Mouse (Mus musculus) forebrain, embryonic 15.5 days (tissue): ENCODE measurements around the gene Gm10282. TPM values are rescaled to one million over a fixed set of nuclear protein-coding genes. Genes with fewer than 3 reads are reported as not detected.

Source experiments
- ATAC-seq: fragments of 200-750 bp; cut with Nextera tagmentation; replicated peaks from 2 replicates; pipeline ENCODE4 v1.8.0; 2017; ENCODE audit warnings: mild to moderate bottlenecking, moderate TSS enrichment, moderate library complexity
- H3K27ac ChIP-seq: fragments of 300-500 bp; sonication (generic); replicated peaks from 2 replicates; pipeline ENCODE4 v1.5.1; 2015; ENCODE audit warnings: mild to moderate bottlenecking, inconsistent platforms
- H3K27me3 ChIP-seq: fragments of 300-500 bp; sonication (generic); 2 replicates; pipeline ENCODE4 v1.6.1; 2015; ENCODE audit warnings: inconsistent platforms
- H3K36me3 ChIP-seq: fragments of 300-500 bp; sonication (generic); 2 replicates; pipeline ENCODE4 v1.6.1; 2015; ENCODE audit warnings: mild to moderate bottlenecking, inconsistent platforms
- H3K4me1 ChIP-seq: fragments of 300-500 bp; sonication (generic); 2 replicates; pipeline ENCODE4 v1.6.1; 2015; ENCODE audit warnings: inconsistent platforms
- H3K4me2 ChIP-seq: fragments of 300-500 bp; sonication (generic); replicated peaks from 2 replicates; pipeline ENCODE4 v1.6.1; 2015; ENCODE audit warnings: mild to moderate bottlenecking, inconsistent platforms
- H3K4me3 ChIP-seq: fragments of 300-500 bp; sonication (generic); 2 replicates; pipeline ENCODE4 v1.5.1; 2015; ENCODE audit warnings: mild to moderate bottlenecking, inconsistent platforms
- H3K9ac ChIP-seq: fragments of 300-500 bp; sonication (generic); replicated peaks from 2 replicates; pipeline ENCODE4 v1.6.1; 2015; ENCODE audit warnings: mild to moderate bottlenecking, inconsistent platforms
- H3K9me3 ChIP-seq: fragments of 300-500 bp; sonication (generic); 2 replicates; pipeline ENCODE4 v1.6.1; 2016; ENCODE audit warnings: inconsistent platforms
- WGBS: fragments of 180-500 bp; shearing (Covaris S2); methylation state at CpG from one replicate; pipeline ENCODE4 v1.1.7; 2015; ENCODE audit warnings: mixed read lengths; 5-methylcytosine and 5-hydroxymethylcytosine counted together
- polyA plus RNA-seq: library from polyadenylated mRNA; unstranded; fragments of >200 nt; fragmentation: Nextera tagmentation; extraction: Ambion mirVana; gene quantifications from 2 replicates; pipeline ENCODE4 v1.2.1, GENCODE M21; 2015

Gene Gm10282
- polyA plus RNA-seq, 1 experiment from 2014 or later, result 23.1 TPM

DNA sequence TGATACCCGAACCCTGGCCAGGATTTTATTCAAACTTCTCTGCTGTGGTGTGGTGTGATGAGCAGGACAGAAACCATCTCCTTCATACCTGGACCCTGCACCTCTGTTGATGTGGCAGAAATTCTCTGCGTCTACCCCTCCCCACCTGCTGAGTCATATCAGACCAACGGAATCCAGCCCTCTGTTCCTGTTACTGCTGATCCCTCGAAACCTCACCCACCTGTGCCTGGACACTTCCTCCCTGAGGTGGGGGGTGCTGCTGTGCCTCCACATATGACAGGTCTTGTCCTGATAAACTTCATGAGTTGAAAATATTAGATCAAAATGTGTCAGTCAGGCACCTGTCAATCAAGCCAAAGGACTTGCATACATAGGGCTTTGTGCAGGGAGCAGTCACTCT is 19.8 kb downstream of the Gm10282 start:
- H3K9me3 ChIP-seq, result no peaks in the 10 kb centered on the region
- no peak overlapping the region for H3K27ac ChIP-seq
- H3K4me2 ChIP-seq, result no peak overlapping the region
- ATAC-seq, result no peak
- no peaks in the 10 kb centered on the region for H3K36me3 ChIP-seq
- no peak overlapping the region for H3K4me3 ChIP-seq
- H3K4me1 ChIP-seq, result no peaks in the 10 kb centered on the region
- no peaks in the 10 kb centered on the region for H3K27me3 ChIP-seq
- no peak overlapping the region for H3K9ac ChIP-seq
- WGBS, result 70% methylated on average over 4 of the region's 4 CpGs

DNA sequence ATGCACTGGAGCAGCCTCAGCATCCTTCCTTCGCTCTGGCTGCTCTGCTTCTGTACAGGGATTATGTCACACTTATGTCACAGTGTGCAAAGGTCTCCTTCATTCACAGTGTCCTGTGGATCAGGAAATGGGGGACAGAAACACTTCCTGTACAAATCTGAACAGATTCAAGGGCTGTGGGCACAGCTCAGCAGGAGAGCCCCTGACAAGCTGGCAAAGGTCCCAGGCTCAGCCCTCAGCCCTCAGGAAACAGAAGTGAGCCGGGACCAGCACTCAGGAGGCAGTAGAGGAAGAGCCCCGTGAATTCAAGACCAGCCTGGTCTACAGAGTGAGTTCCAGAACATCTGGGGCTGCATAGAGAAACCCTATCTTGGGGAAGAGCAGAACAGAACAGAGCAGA is 23.4 kb downstream of the Gm10282 start:
- no peaks in the 10 kb centered on the region for H3K27me3 ChIP-seq
- H3K4me2 ChIP-seq, result no peak overlapping the region
- ATAC-seq, result no peak
- H3K9ac ChIP-seq, result no peak overlapping the region
- H3K9me3 ChIP-seq, result no peaks in the 10 kb centered on the region
- WGBS, result 28% methylated on average over 3 of the region's 3 CpGs
- H3K4me3 ChIP-seq, result no peak overlapping the region
- H3K36me3 ChIP-seq, result no peaks in the 10 kb centered on the region
- H3K4me1 ChIP-seq, result no peaks in the 10 kb centered on the region
- no peak overlapping the region for H3K27ac ChIP-seq

DNA sequence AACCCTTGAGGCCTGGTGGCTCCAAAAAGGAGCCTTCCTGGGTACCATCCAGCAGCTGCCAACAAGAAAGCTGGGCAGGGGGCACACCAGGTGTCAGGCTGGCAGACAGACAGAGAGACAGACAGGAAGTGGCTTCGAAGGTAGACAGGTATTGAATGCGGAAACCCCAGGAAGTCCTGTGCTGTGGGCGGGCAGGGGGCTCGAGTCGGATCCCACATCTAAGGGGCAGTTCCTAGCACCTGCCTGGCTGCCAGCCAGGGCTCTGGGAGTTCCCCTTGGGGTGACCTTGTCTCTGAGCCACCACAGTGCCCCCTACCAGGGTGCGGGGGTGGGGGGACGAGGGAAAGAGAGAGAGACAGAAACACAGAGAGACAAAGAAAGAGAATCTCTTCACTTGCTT is 25.9 kb downstream of the Gm10282 start:
- H3K9ac ChIP-seq, result no peak overlapping the region
- H3K4me2 ChIP-seq, result no peak overlapping the region
- H3K9me3 ChIP-seq, result no peaks in the 10 kb centered on the region
- H3K4me3 ChIP-seq, result no peak overlapping the region
- WGBS, result 86% methylated on average over 7 of the region's 7 CpGs
- no peak overlapping the region for H3K27ac ChIP-seq
- no peaks in the 10 kb centered on the region for H3K27me3 ChIP-seq
- ATAC-seq, result no peak
- H3K4me1 ChIP-seq, result no peaks in the 10 kb centered on the region
- H3K36me3 ChIP-seq, result no peaks in the 10 kb centered on the region

DNA sequence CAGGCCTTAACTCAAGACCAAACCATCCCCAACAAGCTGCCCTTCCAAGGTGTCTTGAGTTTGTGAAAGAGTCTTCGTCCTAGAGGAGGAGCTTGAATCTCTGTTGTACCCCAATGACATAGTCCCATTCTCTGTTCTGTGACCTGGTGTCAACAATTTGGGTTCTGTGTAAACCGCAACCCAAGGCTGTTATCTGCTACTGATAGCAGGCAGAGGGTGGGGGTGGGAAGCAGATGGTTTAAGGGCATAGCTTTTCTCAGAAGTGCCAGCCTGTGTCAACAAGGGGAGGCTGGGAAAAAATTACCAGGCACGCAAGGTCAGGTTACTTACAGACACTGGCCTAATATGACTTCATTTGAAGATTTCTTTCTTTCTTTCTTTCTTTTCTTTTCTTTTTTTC is 27.8 kb downstream of the Gm10282 start:
- Histone ChIP-seq H3K9ac (no peak overlapping the region), H3K27me3 (no peaks in the 10 kb centered on the region), H3K4me2 (no peak overlapping the region), H3K36me3 (no peaks in the 10 kb centered on the region), H3K4me1 (no peaks in the 10 kb centered on the region), H3K4me3 (no peak overlapping the region), H3K27ac (no peak overlapping the region), H3K9me3 (no peaks in the 10 kb centered on the region)
- 81% methylated on average over 3 of the region's 3 CpGs for WGBS
- no peak for ATAC-seq

DNA sequence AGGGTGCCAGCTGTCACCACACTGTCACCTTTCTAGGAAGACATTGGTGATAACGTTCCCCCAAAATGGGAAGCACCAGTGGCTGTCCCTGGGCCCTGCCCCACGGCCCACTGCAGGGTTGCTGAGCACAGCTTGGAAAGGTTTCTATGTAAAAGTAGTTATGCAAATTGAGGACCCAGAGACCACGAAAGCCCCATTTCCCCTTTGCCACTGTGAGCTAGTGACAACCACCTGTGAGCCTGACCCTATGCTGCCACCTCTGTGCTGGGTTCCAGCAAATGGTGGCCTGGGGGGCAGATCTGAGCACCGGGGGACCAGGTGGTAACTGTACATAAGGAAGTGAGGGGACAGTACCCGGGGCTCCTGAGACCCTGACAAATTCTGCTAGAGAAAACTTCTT is 31.3 kb downstream of the Gm10282 start:
- no peak overlapping the region for H3K27ac ChIP-seq
- no peaks in the 10 kb centered on the region for H3K9me3 ChIP-seq
- no peak overlapping the region for H3K4me3 ChIP-seq
- H3K9ac ChIP-seq, result no peak overlapping the region
- H3K36me3 ChIP-seq, result no peaks in the 10 kb centered on the region
- H3K27me3 ChIP-seq, result no peaks in the 10 kb centered on the region
- H3K4me2 ChIP-seq, result no peak overlapping the region
- 80% methylated on average over 5 of the region's 5 CpGs for WGBS
- H3K4me1 ChIP-seq, result no peaks in the 10 kb centered on the region
- no peak for ATAC-seq

DNA sequence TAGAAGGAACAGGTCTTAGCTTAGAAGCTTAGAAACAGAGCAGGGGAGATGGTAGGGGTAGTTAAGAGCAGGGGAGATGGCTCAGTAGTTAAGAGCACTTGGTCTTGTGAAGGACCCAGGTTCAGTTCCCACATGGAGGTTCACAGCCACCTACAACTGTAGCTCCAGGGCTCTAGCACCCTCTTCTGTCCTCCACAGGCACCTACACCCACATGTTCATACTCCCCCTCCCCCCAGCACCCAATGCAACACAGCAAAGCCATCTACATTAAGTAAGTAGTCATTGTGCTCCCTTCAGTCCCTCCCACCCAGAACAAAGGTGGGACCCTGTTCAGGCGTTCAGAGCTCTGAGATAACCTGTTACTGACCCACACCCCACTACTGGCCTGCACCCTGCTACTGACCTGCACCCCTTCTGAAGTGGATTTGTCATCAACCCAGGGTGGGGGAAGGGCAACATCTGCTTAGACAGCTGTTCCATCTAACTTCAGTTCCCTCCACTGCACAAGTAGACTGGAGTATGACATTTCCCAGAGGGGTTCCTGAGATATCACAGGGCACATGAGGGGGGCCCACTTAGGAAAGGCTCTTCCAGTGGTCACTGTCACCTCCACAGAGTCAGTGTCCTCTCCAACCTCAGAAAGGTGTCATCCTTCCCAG is 31.8 kb downstream of the Gm10282 start:
- WGBS, result 48% methylated on average over 1 of the region's 1 CpGs
- H3K36me3 ChIP-seq, result no peaks in the 10 kb centered on the region

DNA sequence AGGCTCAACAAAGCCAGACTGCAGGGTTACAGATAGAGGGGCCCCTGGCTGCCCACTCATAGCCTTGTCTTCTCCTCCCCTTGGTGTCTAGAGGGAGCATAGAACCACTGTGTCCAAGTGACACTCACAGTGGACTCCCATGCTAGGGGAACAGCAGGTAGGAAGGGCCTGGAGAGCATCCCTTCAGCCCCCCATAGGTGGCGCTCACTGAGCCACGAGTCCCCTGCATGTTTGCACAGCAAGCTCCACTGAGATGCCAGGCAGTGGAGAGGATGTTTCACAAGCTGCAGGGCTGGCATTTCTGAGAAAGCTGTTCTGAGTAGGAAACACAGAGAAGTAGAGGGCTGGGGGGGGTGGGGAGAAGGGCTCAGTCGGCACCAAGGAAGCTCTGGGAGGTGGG is 32.7 kb downstream of the Gm10282 start:
- Histone ChIP-seq H3K9me3 (no peaks in the 10 kb centered on the region), H3K36me3 (no peaks in the 10 kb centered on the region), H3K9ac (no peak overlapping the region), H3K4me3 (no peak overlapping the region), H3K4me1 (no peaks in the 10 kb centered on the region), H3K4me2 (no peak overlapping the region), H3K27me3 (no peaks in the 10 kb centered on the region), H3K27ac (no peak overlapping the region)
- ATAC-seq, result no peak
- 20% methylated on average over 3 of the region's 3 CpGs for WGBS

More for the DNA sequence above, 31.8 kb downstream of the Gm10282 start:
- no peak overlapping the region for H3K27ac ChIP-seq
- no peak for ATAC-seq
- H3K4me2 ChIP-seq, result no peak overlapping the region
- H3K27me3 ChIP-seq, result no peaks in the 10 kb centered on the region
- H3K4me3 ChIP-seq, result no peak overlapping the region
- no peaks in the 10 kb centered on the region for H3K9me3 ChIP-seq
- no peaks in the 10 kb centered on the region for H3K4me1 ChIP-seq
- H3K9ac ChIP-seq, result no peak overlapping the region

DNA sequence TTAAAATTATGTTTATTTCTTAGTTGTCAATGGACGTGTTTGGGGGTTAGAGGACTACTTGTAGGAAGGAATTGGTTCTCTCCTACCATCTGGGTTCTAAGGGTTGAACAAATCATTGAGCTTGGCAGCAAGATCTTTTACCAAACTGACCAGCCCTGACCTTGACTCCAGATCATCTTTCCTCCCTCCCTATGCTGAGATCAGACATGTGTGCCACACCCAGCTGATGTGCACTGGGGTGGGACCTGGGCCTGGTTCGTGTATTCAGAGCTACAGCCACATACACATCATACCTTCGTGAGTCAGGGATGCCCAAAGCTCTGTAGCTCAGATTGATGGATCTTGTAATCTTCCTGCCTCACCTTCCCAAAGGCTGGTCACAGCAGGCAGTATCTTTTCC is 33.4 kb downstream of the Gm10282 start:
- Histone ChIP-seq H3K4me1 (no peaks in the 10 kb centered on the region), H3K4me2 (no peak overlapping the region), H3K9ac (no peak overlapping the region), H3K27ac (no peak overlapping the region), H3K4me3 (no peak overlapping the region), H3K27me3 (no peaks in the 10 kb centered on the region), H3K36me3 (no peaks in the 10 kb centered on the region), H3K9me3 (no peaks in the 10 kb centered on the region)
- 77% methylated on average over 3 of the region's 3 CpGs for WGBS
- ATAC-seq, result no peak

DNA sequence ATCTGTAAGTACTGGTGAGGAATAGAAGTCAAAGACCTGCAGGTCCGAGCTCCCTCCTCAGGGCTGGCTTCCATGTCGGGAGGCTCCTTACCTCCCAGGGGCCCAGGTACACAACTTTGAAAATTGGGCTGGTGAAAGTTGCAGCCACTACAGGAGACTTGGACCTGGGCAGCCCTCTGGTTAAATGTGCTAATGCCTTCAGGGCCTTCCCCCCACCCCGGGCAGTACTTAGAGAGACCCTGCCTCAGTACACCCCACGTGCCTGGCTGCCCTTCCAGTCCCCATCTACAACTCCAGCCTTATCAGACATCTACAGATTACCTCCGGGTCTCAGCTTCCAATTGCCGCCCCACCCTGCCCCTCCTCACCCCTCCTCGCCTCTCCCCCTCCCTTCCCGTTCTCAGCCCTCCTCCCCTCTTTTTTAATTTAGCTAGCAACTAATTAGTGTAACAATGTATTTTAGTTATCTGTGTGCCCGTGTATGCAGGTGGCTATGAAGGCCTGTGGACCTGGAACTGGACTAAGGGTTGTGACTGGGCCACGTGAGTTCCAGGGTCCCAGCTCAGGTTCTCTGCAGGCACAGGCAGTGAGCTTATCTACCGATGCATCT is 33.9 kb downstream of the Gm10282 start:
- Histone ChIP-seq H3K4me2 (no peak overlapping the region), H3K36me3 (no peaks in the 10 kb centered on the region), H3K27me3 (no peaks in the 10 kb centered on the region), H3K9me3 (no peaks in the 10 kb centered on the region), H3K27ac (no peak overlapping the region), H3K9ac (no peak overlapping the region), H3K4me3 (no peak overlapping the region), H3K4me1 (no peaks in the 10 kb centered on the region)
- 75% methylated on average over 11 of the region's 11 CpGs for WGBS
- ATAC-seq, result no peak

DNA sequence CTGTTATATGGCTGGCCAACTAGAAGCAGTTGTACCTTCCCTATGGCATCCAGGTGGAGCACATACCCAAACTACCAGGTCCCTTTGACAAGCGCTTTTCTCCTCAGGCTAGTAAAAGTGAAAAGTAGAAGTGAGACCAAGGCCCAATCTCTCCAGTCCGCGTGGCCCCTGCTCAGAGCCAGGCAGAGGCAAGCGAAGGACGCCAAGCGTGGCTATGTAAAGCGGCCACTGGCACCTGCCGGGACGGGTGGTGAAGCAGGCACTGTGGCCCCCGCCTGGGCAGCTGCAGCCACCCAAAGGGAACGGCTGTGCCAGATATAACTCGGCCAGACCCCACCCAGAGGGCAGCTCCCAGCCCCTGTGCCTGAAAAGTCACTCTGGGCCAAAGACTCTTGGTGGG is 34.5 kb downstream of the Gm10282 start:
- Histone ChIP-seq H3K4me2 (no peak overlapping the region), H3K27me3 (no peaks in the 10 kb centered on the region), H3K9ac (no peak overlapping the region), H3K9me3 (no peaks in the 10 kb centered on the region), H3K4me3 (no peak overlapping the region), H3K36me3 (no peaks in the 10 kb centered on the region), H3K27ac (no peak overlapping the region), H3K4me1 (no peaks in the 10 kb centered on the region)
- WGBS, result 92% methylated on average over 12 of the region's 12 CpGs
- ATAC-seq, result no peak

DNA sequence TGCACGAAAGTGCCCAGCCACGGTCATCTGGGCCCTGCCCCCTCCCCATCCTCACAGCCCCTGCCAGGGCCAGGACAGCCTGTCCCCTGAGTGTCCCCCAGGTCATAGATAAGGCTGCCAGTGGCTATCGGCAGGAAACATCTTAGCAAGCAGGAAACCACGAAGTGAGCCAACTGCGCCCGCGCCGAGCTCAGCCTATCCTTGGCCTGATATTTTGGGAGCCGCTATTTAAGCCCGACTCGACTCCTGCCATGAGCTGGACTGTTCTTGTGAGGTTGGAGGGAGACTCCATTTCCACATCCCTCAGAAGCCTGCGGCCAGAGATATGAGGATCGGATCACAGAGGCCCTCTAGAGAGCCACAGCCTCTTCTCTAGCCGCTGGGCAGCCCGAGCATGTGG is 36.7 kb downstream of the Gm10282 start:
- Histone ChIP-seq H3K27ac (no peak overlapping the region), H3K9ac (no peak overlapping the region), H3K4me2 (no peak overlapping the region), H3K9me3 (no peaks in the 10 kb centered on the region), H3K36me3 (no peaks in the 10 kb centered on the region), H3K4me1 (no peaks in the 10 kb centered on the region), H3K4me3 (no peak overlapping the region), H3K27me3 (no peaks in the 10 kb centered on the region)
- 89% methylated on average over 15 of the region's 15 CpGs for WGBS
- no peak for ATAC-seq

DNA sequence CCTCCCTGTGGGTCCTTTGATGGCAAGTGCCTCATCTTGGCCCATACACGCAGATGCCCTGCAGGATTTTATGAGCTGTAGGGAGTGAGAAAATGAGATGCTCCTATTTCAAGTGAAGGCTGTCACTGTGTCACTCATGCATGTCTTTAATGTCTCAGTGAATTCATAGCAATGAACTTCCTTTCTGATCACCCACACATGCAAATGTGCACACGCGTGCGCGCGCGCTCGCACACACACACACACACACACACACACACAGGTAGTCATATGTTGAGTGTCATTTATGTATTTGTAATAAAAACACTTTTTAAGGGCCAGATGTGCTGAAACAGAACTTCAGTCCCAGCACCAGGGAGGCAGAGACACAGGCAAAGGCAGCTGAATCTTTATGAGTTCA is 38.0 kb downstream of the Gm10282 start:
- no peak for ATAC-seq

DNA sequence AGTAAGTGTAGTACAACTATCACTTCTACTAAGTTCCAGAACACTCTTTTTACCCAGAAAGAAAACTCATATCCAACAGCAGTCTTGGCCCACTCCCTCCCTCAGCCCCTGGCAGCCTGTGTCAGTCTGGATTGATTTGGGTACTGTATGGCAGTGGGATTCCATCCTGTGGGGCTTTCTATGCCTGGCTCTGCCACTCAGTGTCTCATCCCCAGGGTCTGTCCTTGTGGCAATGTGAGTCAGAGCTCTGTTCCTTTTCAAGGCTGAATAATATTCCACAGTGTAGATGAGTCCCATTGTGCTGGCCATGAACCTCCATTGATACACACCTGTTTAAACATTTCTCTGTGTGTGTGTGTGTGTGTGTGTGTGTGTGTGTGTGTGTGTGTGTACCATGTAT is 38.4 kb downstream of the Gm10282 start:
- Histone ChIP-seq H3K36me3 (no peaks in the 10 kb centered on the region), H3K9me3 (no peaks in the 10 kb centered on the region), H3K9ac (no peak overlapping the region), H3K4me3 (no peak overlapping the region), H3K4me2 (no peak overlapping the region), H3K27ac (no peak overlapping the region), H3K4me1 (no peaks in the 10 kb centered on the region), H3K27me3 (no peaks in the 10 kb centered on the region)
- no peak for ATAC-seq

More for the DNA sequence above, 38.0 kb downstream of the Gm10282 start:
- no peaks in the 10 kb centered on the region for H3K27me3 ChIP-seq
- H3K9ac ChIP-seq, result no peak overlapping the region
- no peaks in the 10 kb centered on the region for H3K9me3 ChIP-seq
- H3K4me3 ChIP-seq, result no peak overlapping the region
- H3K4me2 ChIP-seq, result no peak overlapping the region
- no peak overlapping the region for H3K27ac ChIP-seq
- H3K4me1 ChIP-seq, result no peaks in the 10 kb centered on the region
- H3K36me3 ChIP-seq, result no peaks in the 10 kb centered on the region
- 97% methylated on average over 8 of the region's 8 CpGs for WGBS
